Mouse (Mus musculus): Measurements from ENCODE around the gene Cdkn2b. TPM values are rescaled to one million over a fixed set of nuclear protein-coding genes. Genes with fewer than 3 reads are reported as not detected.
A peak's percentile ranks its signal among the peaks of the same experiment; 100 is the strongest.

Gene Cdkn2b
- 1 to 10 TPM in 1 of 2 experiments, under 1 TPM in 1; 0.82 to 1.5 TPM for total RNA-seq (2021)
- long read RNA-seq, experiment 1, partial matches to known transcripts: 0 of 2 reads
- long read RNA-seq, experiment 1, other reads (novel, unspliced or antisense): 1 of 2 reads
- long read RNA-seq, experiment 2, partial matches to known transcripts: 0 of 1 reads
- long read RNA-seq, experiment 2, other reads (novel, unspliced or antisense): 0 of 1 reads

DNA sequence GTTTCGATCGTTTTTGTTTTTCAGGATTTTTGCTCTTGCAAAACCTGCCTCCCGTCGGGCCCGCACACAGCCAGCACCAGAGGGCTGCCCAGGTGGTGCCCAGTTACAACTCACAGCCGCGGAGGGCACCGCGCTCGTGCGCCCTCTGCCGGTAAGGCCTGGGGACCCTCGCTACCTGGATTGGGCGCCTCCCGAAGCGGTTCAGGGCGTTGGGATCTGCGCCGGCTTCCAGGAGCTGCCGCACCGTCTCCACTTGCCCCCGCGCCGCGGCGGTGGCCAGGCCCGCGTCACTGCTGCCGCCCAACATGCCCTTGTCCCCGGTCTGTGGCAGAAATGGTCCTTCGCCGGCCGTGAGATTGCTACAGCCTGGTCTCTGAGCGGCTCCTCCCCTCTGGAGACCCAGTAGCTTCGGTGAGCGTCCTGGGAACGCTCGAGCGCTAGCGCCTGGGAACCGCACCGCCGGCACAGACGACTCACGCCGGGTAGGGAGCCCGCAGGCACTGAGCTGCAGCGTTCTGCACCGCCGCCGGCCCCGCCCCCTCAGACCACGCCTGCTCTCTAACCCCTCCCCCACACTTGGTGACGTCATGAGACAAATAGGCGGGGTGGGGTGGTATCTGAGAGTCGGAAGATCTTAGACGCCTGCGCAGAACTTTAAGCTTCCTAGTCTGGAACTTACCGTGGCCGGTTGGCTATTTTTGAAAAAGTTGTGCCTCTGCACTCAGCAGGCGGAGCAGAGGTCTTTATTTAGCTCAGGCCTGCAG, at the start of gene Cdkn2b:
Gene Cdkn2b, minus strand, starts transcription at position 549 of the 764 bp plus-strand sequence.
- peak; percentile 96 to 98 for DNase-seq

DNA sequence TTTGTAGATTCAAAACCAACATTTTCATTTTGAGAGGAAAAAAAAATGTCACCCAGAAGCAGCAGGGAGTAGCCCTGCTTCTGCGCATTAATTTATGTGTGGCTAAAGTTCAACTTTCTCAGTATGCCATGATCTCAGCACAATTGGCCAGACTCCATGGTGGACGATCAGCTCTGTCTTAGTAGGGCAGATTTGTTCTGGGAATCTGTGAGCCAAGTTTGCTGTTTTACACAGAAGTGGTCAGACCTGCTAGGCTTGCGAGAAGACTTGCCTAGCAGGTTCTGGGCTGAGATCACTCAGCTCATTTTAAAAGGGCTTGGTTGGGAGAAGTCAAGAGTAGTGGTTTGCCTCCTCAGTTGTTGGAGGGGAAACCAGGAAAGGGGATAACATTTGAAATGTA, 49.5 kb upstream of the Cdkn2b start:
- no peak for DNase-seq

DNA sequence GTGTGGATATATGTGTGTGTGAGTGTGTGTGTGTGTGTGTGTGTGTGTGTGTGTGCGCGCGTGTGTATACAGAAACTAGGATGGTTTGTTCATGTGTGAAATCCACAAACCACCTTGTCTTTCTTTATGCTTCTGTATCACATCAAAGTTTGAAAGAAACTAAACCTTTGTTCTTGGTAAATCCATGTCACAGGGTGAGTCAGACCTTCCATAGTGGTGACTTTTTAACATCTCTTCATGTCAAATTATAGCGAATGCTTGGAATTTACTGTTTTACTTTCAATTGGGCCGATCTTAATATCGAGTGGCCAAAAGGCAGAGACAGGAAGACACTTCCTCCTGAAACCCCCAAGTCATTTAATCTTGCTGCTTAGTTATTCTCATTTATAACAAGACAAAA, 48.7 kb upstream of the Cdkn2b start:
- DNase-seq: no peak

DNA sequence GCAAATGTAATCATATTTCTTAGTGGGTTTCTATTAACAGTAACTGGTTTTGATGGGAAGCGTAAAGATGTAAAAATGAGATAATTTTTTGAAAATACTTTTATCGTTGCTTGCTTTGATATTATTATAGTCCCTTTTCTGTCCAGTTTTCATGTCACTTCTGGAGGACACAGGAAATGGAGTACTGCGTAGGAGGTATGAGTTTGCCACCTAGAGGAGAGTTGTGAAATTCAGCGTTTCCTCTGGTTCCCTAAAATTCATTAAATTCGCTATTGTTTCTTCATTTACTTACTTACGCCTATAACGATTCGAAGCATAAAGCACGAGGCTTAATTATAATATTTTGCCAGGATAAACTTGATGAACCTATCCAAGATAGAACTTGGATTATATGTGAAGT, 43.1 kb upstream of the Cdkn2b start:
- no peak for DNase-seq

DNA sequence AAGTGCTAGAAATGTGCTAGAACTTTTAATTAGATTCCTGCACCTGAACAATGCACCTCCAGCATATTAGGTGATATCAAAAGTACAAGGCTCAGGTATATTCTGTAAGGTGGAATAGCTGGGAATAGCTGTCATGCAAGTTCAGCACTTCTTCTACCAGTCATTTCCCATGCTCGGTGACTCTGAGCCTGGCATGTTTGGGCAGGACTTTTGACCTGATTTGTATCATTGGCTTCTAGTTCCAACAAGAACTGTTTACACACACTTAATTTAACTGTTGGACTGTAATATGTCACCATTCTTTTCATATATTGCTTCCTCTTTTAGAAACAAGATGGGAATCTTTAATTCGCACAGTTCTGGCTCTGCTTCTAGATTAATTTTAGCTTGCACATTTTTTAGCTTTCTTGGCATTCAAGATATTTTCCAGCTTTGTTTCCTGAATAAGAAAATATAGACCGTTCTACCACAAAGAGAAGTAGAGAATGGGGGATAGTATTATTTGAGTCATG, 42.3 kb upstream of the Cdkn2b start:
- no peak for DNase-seq

DNA sequence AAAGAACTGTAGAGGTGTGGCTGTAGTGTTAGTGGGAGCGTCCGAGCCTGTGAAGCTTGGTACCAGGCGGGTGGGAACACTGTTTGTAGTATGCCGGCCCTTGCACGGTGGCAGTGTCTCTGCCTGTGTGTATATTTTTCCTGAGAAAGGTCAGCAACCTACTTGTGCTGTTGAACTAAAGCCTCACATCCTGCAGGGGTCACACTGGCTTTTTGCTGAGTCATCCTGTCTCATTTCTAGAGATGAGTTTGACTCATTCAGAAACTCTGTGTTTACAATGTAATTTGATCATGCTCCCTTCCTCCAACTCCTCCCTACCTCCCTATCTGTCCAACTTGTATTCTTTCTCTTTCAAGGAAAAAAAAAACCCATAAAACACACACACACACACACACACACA, 40.6 kb upstream of the Cdkn2b start:
- peak in 1 of 2 experiments; percentile 18 for DNase-seq

DNA sequence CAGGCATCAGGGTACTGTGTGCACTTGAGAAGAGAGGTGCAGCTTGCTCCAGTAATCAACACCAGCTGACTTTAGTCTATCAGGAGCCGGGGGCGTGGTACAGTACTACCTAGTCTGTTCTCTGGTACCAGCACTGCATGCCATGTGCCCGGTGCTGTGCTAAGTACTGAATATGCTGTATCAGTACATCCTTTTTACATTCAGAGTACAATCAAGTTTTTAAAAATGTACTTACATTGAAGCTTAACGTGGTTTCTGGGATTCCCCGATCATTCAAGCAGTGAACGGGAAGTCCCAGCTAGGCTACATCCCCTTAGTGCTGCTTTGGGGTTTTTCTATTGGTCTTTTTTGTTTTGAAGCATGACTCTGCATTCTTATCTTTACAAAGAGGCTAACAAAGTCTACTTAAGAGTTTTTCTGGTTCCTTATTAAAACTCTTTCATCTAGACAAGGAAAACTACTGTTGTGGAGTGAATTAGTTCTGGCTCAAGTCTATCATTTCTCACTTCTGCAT, 40.2 kb upstream of the Cdkn2b start:
- DNase-seq: no peak

DNA sequence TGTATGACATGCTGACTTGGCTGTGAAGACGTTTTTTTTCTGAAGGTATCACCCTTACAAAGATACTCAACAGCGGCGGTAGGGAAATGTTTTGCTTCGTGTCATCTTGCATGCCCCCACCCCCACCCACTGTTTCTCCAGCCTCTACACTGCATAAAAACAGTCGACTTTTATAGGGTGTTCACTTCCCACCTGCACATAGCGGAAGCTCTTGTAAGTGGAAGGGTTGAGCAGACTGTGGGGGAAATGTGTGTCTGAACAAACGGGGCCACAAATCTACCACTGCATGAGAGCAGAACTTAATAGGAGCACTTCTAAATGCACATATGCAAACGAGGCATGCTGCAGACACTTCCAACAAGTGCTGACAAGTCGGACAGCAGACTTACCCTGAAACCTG, 39.6 kb upstream of the Cdkn2b start:
- DNase-seq: no peak

DNA sequence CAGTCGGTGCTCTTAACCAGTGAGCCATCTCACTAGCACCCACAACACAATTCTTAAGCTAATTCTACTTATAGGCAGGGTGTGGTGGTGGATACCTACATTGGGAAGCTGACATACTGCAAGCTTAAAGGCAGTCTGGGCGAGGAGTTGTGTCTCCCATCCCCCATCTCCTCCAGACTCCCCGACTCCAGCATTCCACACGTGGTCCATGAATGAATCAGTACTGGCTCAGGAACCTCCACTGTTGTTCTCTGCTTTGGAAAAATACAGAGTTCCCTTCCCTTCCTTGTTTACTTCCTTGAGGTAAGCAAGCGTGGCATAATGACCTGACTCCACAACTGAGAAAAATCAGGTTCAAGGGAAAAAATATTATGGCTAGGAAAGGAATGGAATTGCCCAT, 38.0 kb upstream of the Cdkn2b start:
- no peak for DNase-seq

DNA sequence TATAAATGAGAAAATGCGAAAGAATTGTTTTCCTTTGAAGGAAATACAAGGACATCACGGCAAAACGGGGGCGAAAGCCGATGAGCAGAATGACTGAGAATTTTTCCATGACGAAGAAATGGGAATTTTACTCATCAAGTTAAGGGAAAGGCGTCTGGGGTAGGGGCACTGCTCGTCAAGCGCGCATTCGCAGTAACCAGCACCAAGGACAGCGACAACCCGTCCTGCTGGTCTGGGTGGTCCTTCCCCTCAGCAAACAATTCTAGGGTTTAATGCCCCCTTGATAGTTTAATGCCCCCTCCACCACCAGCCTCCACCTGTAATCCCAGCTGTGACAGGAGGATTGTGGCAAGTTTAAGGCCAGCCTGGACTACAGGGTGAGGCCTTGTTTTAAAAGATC, 2.6 kb upstream of the Cdkn2b start:
- no peak for DNase-seq

DNA sequence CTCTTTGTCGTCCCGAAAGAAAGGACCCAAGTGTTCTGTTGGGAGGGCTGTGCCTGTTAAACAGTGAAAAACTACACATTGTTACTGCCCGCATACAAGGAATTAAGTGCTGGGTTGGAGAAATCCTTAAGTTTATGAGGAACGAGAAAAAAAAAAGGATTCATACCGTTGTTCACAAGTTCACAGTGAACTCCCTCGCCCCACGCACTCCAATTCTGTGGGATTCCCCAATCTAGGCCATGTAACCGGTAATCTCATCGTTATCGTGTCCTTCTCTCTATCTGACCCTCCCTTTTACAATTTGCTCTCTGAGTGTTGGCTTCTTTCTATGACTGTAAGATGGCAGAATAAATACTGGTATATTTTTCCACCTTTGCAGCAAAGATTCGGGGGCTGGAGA, 843 bp downstream of the Cdkn2b start:
- no peak for DNase-seq

DNA sequence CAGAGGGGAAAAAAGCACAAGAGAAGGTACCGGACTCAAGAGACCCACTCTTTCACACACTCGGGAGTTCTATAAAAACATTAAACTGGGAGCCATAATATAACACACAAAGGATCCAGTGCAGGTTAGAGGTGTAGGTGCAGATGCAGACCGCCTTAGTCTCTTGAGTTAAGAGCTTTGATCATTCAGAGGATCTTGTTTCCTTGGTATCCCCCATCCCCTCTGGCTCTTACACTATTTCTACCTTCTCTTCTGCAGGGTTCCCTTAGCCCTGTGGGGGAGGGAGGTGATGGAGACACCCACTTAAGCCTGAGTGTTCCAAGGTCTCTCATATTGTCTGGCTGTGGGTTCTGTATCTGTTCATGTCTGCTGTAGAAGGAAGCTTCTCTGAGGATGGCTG, 2.8 kb downstream of the Cdkn2b start:
- no peak for DNase-seq

DNA sequence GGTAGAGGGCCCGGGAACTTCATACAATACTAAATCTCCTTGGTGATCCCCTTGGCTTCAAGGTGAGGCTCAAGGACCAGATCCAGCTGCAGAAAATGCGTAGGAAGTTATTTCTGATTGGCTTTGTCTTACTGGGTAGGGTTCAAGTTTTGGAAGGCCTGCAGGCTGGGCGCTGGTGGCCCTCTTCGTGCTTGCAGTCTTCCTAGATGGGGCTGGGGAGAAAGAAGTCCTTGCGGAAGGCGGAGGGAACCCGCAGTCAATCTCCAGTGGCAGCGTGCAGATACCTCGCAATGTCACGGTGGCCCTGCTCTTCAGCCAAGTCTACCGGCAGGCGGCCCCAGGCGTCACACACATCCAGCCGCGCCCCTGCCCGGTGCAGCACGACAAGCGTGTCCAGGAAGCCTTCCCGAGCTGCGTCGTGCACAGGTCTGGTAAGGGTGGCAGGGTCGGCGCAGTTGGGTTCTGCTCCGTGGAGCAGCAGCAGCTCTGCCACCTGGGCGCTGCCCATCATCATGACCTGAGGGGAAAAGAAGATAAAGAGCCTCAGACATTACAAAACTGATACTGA, 4.0 kb downstream of the Cdkn2b start:
- no peak for DNase-seq

DNA sequence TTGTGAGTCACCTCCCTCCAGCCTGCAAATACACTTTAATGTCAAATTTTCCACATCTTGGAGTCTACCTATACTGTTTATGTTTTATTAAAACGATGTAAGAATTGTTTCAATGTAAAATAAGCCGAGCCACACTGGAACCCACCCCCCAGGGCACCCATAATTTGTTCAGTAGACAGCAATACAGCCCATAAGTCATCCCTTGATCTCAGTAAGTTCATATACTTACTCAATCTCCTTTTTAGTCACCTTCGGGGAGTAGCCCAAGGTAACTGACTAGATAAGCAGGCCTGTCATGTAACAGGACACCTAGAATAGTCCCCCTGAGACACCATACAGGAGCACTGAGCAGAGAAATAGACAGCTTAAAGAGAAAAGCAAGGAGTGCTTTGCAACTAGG, 5.1 kb downstream of the Cdkn2b start:
- DNase-seq: no peak

DNA sequence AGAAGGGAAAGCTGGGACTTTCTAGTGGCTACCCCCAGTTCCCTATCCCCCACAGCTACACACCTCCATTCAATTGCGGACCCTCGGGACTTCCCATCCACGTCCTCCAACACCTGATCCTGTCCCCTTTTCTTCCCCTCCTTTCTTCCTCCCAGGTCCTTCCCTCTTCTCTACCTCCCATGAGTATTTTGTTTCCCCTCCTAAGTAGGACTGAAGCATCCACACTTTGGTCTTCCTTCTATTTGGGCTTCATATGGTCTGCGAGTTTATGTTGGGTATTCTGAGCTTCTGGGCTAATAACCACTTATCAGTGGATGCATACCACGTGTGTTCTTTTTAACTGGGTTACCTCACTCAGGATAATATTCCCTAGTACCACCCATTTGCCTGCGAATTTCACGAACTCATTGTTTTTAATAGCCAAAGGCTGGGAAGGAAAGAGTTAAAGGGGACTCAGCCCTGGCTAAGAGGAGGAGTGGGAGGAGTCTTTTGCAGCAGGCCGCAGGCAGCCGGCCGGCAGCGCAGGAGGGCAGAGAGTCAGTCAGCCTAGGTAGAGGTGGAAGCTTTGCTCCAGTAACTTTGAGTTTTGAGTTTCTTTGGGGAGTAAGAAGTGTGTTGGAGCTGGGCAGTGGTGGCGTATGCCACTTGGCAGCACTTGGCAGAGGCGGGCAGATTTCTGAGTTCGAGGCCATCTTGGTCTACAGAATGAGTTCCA, 7.4 kb downstream of the Cdkn2b start:
- DNase-seq: no peak

DNA sequence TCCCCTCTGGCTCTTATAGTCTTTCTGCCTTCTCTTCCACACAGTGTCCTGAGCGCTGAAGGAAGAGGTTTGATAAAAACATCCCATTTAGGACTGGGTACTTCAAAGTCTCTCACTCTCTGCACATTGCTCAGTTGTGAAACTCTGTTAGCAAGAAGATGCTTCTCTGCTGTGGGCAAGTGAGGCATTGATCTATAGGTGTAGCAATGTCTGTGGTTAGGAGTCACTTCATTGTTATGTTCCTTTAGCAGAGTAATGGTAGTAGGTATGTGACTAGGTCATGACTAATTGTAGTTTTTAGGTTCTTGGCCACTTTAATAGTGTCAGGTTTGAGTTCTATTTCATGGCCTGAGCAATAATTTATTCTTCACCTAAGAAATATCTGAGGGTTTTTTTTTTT, 8.7 kb downstream of the Cdkn2b start:
- no peak for DNase-seq

DNA sequence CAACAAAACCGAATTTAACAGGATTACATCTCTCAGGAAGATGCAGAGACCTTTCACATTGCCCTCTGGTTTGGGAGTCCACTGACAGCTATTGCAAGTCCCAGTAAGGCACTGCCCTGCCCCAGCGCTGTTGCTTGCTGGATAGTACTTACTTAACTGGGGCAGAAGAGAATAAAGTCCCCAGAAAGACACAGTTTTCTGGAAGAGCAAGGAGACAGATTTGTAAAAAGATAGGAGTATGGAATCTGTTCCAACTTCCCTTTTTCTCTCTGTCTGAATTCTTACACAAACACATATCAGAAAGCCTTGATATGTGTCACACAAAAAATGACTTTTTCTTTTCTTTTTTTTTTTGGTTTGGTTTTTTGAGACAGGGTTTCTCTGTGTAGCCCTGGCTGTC, 11.1 kb downstream of the Cdkn2b start:
- DNase-seq: no peak

DNA sequence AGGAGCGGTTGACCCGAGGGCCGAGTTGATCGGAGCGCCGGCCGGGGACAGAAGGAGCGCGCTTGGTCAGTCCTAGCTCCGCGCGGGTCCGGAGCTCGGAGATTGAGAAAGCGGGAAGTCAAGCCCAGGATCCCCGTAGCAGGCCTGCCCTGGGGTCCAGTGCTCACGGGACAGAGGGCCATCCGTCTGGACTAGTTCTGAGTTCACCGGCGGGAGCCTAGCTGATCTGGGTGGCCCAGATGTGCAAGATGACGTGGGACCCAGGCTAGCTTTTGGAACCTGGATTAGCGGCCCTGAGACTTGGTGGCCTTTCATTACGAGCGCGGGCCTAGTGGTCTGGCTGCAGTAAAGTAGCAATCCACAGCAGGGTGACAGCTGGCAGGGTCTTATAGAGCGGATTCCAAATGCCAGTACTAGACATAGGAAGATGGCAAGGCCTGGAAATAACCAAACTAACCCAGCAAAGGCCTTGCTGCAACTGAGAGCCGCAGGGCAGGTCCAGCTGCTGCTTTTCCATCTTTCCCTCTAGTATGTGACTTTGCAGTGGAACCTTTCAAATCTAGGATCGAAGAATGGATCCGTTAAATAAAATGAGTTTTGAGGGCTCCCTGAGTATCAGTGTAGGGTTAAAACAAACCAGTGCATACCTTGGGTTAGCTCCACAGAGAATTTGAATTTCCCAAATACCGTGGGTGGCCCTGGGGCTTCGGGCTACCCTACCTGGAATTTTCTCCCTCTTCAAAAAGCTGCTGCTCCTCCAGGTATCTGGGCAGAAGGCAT, 15.2 kb downstream of the Cdkn2b start:
- DNase-seq: no peak

DNA sequence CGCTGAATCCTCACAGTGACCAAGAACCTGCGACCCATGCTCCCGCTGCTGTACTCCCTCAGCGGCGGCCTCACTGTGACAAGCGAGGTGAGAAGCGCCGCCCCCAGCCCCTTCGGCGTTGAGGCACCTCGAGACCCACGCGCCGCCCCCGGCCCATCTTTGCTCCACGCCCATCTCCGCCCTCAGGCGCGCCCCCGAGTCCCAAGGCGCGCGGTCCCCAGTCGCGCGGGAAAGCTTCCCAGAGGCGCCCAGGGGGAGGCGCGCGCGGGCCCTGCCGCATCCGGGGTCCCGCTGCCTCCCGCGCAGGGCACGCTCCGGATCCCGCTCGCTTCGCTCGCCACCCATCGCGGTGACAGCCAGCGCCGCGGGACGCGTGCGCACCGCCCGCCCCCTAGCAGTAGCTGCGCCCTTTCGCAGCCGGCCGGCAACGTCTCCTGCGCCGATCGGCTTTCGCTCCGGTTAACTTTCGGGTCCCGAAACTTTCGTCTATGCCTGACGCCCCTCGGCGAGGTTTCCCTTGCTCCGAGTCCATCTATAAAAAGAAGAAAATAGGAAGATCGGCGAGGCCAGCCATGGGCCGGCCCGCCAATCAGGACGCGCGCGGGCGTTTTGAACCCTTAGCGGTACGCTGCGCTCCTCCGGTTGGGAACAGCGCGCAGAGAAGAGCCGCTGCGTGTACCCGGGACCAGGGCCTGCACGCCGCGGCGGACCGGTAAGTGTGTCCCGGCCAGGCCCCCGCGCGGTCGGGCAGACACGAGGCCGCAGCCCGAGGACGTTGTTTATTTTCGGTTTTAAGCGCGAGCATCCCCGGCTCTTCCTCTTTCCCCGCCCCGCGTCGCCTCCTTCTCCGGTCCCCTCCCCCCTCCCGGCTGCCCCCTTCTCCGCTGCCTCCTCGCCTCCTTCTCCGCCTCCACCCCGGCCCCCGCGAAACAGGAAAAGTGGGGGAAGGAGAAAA, 16.1 kb downstream of the Cdkn2b start, which contains the start of gene Cdkn2a:
Gene Cdkn2a, minus strand, starts transcription at position 168 of the 955 bp plus-strand sequence.
- peak; percentile 70 to 82 for DNase-seq

DNA sequence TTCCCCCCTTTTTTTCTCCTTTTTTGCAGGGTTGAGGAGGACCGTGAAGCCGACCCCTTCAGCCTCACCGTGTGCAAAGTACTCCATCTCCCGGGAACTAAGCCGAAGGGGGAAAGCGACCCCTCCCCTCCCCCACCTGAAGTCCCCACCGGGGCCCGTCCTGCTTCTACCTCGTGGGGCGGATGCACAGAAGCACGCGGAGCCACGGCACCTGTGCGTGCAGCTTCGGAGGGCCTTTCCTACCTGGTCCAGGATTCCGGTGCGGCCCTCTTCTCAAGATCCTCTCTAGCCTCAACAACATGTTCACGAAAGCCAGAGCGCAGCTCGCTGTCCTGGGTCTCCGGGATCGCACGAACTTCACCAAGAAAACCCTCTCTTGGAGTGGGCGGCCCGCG, 16.8 kb downstream of the Cdkn2b start:
- DNase-seq: peak in 1 of 2 experiments; percentile 25

DNA sequence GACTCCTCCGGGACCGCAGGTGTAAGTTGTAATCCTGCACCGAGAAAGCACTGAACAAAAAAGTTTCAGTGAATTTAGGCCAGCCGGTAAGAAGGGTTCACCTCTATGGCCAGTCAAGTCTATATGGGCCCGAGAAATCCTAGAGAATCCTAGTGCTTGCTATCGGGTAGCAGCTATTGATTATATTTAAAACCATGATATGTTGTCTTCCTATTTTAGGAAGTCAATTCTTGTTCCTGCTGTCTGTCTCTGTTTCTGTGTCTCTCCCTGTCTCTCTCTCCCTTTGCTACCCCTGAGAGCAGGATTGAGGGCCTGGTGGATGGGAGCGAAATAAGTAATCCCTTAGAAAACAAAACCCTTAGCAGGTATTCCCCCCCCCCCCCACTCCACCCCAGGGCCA, 17.3 kb downstream of the Cdkn2b start:
- DNase-seq: no peak

Measured in heart, adult 18-20 months (tissue).